Mouse (Mus musculus) macrophage (primary cell): ENCODE data around the gene Kif23. TPM values are rescaled to one million over a fixed set of nuclear protein-coding genes. Genes with fewer than 3 reads are reported as not detected.

ENCODE experiments used
- H3K27ac ChIP-seq: fragments of 350-480 bp; formaldehyde crosslinking; 2 replicates; pipeline ENCODE4 v1.9.0; 2021
- H3K36me3 ChIP-seq: fragments of 350-480 bp; formaldehyde crosslinking; 2 replicates; pipeline ENCODE4 v1.9.0; 2021; ENCODE audit errors: inconsistent target
- H3K4me3 ChIP-seq: fragments of 350-480 bp; formaldehyde crosslinking; 2 replicates; pipeline ENCODE4 v1.9.0; 2021; ENCODE audit errors: inconsistent target
- H3K79me2 ChIP-seq: fragments of 350-480 bp; formaldehyde crosslinking; 2 replicates; pipeline ENCODE4 v1.9.0; 2021; ENCODE audit errors: inconsistent target
- WGBS: methylation state at CpG from one replicate; pipeline ENCODE4 v1.1.7; 2026; ENCODE audit warnings: inconsistent platforms; ENCODE audit not compliant: missing documents; 5-methylcytosine and 5-hydroxymethylcytosine counted together
- polyA plus RNA-seq: library from polyadenylated mRNA; stranded (reverse); fragments of 250-400 nt; gene quantifications from 3 replicates; pipeline ENCODE4 v1.2.4, GENCODE M21; 2018; ENCODE audit warnings: inconsistent platforms

The Kif23 gene
- polyA plus RNA-seq, 1 experiment from 2014 or later = 75.1 TPM

DNA sequence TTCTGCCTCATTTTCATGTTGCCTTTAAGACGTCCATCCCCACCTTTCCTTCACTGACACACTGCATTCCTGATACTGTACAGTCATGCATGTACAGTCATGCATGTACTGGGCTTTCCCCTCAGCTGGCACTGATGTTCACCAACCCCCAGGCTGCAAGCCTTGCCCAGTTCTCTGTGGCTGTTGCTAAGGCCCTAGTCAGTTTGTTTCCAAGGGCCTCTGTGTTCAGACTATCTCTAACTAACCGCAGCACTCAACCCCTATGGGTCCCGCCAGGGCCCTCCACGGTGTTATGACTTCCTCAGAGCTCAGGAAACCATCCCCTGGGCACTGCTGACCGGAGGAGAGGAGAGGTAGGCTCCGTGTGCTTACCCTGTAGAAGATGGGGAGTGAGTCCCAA, 16.8 kb upstream of the Kif23 start:
- Histone ChIP-seq H3K4me3 (no peak overlapping the region), H3K79me2 (no peaks in the 10 kb centered on the region), H3K27ac (no peak overlapping the region), H3K36me3 (no peaks in the 10 kb centered on the region)
- 44% methylated on average over 6 of the region's 6 CpGs for WGBS

GRCm38 (mm10) chr9:61961181-61961580, 14.6 kb upstream of the Kif23 start:
- H3K4me3 ChIP-seq = no peak overlapping the region
- H3K36me3 ChIP-seq = no peaks in the 10 kb centered on the region
- H3K79me2 ChIP-seq = no peaks in the 10 kb centered on the region
- WGBS = 92% methylated on average over 4 of the region's 4 CpGs
- peak overlapping the region; percentile 49 for H3K27ac ChIP-seq

DNA sequence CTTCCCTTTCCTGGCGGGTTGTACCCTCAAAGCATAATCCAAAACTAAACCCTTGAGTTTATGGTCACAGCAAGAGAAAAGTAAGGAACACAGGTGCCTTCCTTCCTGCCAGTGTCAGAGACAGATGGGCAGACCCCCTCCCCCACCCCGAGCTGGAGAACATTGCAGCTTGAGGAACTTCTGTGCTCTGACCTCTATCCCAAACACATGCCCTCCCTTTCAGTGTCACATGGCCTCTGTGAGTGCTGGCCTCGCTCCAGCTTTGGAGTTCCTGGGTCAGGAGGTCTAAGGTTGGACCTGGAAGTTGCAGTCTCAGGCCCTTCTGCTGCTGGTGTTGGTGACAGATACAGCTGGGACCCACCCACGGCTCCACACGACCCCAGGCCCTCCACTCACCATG, 14.2 kb upstream of the Kif23 start:
- Histone ChIP-seq H3K4me3 (no peak overlapping the region), H3K27ac (peak overlapping the region; percentile 49), H3K79me2 (no peaks in the 10 kb centered on the region), H3K36me3 (no peaks in the 10 kb centered on the region)
- 24% methylated on average over 5 of the region's 5 CpGs for WGBS

- Histone ChIP-seq H3K79me2 (no peaks in the 10 kb centered on the region), H3K4me3 (no peak overlapping the region), H3K36me3 (no peaks in the 10 kb centered on the region), H3K27ac (peak overlapping the region; percentile 49)
- WGBS = 69% methylated on average over 1 of the region's 1 CpGs
Observed at GRCm38 (mm10) chr9:61959921-61960569, 13.5 kb upstream of the Kif23 start.

DNA sequence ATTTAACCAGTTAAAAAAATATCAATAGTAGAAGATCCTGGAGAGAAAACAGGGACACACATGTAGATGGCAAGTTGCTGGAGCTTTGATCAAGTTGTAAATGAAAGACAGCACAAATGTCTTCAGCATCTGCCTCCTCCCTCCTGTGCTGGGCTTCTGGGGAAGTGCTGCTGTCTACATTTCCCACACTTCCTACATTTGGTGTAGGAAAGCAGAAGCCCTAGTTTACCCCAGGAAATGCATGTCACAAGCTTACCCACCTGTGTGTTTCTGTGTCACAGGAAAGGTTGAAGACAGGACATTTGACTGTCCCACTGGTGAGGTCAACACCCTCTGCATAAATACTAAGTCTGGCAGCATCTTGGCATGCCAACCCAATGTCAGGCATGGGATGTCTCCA, 8.1 kb upstream of the Kif23 start:
- Histone ChIP-seq H3K4me3 (no peak overlapping the region), H3K36me3 (no peaks in the 10 kb centered on the region), H3K79me2 (no peaks in the 10 kb centered on the region), H3K27ac (no peak overlapping the region)

DNA sequence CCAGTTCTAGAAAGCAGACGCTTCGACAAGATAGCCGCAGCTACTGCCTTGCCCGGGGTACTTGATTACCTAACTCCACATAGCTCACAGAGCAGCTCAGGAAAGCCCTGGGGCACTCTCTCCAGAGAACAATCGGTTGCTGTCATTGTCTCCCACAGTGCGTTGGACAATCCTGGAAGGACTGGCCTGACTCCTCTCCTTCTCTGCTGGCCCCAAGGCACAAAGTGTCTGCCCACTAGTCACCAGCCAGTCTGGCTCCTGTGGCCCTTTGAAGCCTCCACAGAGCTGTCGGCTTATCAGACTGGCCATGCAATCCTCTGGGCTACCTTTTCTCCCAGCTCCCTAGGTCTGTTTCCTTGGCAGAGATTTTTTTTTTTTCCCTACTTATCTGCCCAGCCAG, 5.7 kb upstream of the Kif23 start:
- H3K79me2 ChIP-seq = no peaks in the 10 kb centered on the region
- WGBS = 90% methylated on average over 7 of the region's 7 CpGs
- no peak overlapping the region for H3K4me3 ChIP-seq
- H3K36me3 ChIP-seq = no peaks in the 10 kb centered on the region
- H3K27ac ChIP-seq = no peak overlapping the region

DNA sequence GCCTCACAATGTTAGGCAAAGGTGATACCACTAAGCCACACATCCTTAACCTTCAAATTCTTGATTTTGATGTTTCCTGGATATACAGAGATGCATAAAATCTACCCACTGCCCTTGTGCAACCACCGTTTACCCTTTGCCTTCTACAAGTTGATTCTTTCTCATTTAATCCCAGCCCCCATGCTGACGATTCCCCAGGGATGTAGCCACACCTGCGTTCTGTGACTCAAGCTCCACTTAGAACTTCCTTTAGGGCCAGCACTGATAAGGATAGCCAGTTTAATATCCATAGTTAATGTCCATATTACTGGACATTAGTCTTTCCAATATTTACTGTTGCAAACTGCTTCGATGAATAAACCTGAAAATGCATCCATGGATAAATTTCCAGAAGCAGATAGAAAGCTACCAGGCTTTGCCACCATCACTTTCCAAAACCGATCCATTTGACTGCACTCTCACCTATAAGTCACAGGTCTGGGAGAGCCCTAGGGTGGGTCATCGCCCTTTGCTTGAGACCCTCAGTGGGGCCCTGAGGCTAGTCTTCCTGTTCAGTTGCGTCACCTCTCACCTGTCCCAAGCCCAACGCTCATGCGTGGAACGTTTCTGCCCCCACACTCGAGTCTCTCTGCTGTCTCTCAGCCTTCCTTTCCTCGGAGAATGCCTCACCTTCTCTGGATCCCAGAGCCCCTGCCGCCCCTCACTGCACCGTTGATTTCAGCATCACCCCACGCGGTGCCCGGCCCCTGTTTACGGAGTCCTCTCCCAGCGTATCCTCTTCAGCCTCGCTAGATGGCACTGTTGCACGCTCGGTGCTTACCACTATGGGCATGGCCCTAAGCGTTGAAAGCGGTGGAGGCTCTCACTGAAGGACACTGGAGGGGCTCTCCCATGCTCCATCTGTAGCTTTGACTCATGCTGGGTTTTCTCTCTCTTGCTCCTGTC, 1.1 kb upstream of the Kif23 start:
- H3K79me2 ChIP-seq = peaks cover 29% of the 10 kb centered on the region
- H3K27ac ChIP-seq = peak overlapping the region; percentile 33; the same call in 1 of the 2 replicates
- WGBS = 2% methylated on average over 22 of the region's 24 CpGs

GRCm38 (mm10) chr9:61945973-61946611, 482 bp downstream of the Kif23 start:
- H3K27ac ChIP-seq = peak overlapping the region; percentile 63
- no peaks in the 10 kb centered on the region for H3K36me3 ChIP-seq
- 1% methylated on average over 35 of the region's 38 CpGs for WGBS
- H3K4me3 ChIP-seq = peak overlapping the region; percentile 57
- H3K79me2 ChIP-seq = peaks cover 45% of the 10 kb centered on the region

More for the DNA sequence above, 1.1 kb upstream of the Kif23 start:
- Histone ChIP-seq H3K4me3 (peak overlapping the region; percentile 23), H3K36me3 (no peaks in the 10 kb centered on the region)

DNA sequence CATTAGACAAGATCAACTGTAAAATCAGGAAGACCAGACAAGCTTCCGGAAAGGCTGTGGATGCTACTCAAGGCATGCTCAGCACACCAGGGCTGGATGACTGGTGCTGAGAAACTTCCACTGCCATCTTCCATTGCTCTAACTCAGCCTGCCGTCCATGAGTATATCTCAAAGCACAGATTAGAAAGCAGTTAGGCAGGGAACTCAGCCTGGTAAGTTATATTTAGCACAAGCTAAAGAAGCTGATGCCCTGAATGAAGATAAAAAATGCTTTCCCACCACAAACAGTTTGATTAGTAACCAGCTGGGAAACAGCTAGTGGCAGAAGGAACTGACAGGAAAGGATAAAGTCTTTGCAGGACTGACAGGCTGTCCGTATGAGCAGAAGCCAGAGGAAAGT, 5.5 kb downstream of the Kif23 start:
- peaks cover 74% of the 10 kb centered on the region for H3K79me2 ChIP-seq
- H3K4me3 ChIP-seq = no peak overlapping the region
- WGBS = 88% methylated on average over 3 of the region's 3 CpGs
- H3K27ac ChIP-seq = no peak overlapping the region
- H3K36me3 ChIP-seq = peaks cover 7% of the 10 kb centered on the region; the same call in 1 of the 2 replicates

DNA sequence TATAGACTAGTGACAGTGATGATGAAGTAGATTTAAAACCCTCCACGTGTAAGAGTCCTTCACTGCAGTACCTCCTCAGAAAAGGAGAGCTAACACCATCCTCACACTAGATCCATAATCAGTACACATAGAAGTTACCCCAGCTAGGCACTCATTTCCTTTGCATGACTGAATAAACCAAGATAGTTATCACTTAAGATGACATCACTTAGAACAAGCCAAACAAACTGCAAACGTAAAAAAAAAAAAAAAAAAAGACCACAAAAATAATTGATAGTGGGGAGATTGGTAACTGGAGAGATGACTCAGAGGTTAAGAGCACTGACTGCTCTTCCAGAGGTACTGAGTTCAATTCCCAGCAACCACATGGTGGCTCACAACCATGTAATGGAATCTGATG, 13.2 kb downstream of the Kif23 start:
- no peak overlapping the region for H3K4me3 ChIP-seq
- H3K27ac ChIP-seq = no peak overlapping the region
- H3K79me2 ChIP-seq = peaks cover 2% of the 10 kb centered on the region; the same call in 1 of the 2 replicates
- H3K36me3 ChIP-seq = peaks cover 15% of the 10 kb centered on the region; the same call in 1 of the 2 replicates
- WGBS = 62% methylated on average over 2 of the region's 2 CpGs

DNA sequence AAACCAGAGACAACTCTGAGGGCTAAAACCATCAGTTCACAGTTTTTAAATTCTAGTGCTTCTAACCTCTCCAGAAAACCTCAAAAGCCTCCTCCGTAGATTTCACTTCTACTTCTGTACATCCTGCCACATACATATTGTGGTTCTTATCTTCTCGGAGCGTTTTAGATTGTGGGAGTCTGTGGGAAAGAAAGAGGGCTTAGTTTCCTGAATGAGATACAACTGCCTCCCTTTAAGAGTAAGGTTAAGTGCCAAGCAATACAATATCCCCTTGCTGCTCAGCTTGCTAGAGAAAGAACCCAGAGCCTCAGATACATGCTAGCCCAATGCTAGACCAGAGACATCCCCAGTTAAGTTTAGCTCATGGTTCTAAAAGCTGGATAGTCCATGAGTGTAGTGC, 14.6 kb downstream of the Kif23 start:
- Histone ChIP-seq H3K27ac (no peak overlapping the region), H3K79me2 (no peaks in the 10 kb centered on the region), H3K36me3 (peaks cover 15% of the 10 kb centered on the region; the same call in 1 of the 2 replicates), H3K4me3 (no peak overlapping the region)
- WGBS = 17% methylated on average over 3 of the region's 3 CpGs

DNA sequence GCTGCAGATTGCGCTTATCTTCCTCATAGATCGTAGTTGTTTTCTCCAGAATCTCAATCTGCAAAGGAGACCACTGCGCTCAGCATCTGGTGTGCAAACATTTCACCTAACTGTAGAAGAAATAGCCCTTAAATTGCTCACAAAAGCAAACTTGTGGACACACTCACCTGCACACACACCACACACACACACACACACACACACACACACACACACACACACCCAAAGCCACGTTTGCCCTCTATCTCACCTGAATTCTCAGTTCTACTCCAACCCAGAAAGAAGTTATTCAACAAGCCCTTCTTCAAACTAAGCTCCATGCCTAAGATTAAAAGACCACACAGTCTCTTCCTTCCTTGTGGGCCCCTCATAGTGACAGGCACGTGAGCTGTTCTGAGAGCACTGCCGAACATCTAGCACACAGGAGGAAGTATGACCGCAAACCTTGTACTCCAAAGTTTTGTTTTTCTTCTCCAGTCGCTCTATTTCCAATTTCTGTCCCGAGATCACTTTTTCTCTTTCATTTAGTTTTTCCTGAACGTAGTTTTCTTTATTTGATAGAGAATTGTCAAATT, 21.4 kb downstream of the Kif23 start:
- H3K27ac ChIP-seq = no peak overlapping the region
- no peaks in the 10 kb centered on the region for H3K79me2 ChIP-seq
- no peak overlapping the region for H3K4me3 ChIP-seq
- H3K36me3 ChIP-seq = no peaks in the 10 kb centered on the region; the same call in 1 of the 2 replicates
- WGBS = 32% methylated on average over 10 of the region's 10 CpGs

GRCm38 (mm10) chr9:61920331-61920730, 26.2 kb downstream of the Kif23 start:
- no peaks in the 10 kb centered on the region for H3K79me2 ChIP-seq
- no peak overlapping the region for H3K4me3 ChIP-seq
- H3K36me3 ChIP-seq = peaks cover 4% of the 10 kb centered on the region; the same call in 1 of the 2 replicates
- H3K27ac ChIP-seq = no peak overlapping the region
- 98% methylated on average over 6 of the region's 6 CpGs for WGBS

GRCm38 (mm10) chr9:61919464-61919863, 27.1 kb downstream of the Kif23 start:
- H3K27ac ChIP-seq = no peak overlapping the region
- H3K4me3 ChIP-seq = no peak overlapping the region
- whole genome bisulfite sequencing = 67% methylated on average over 5 of the region's 5 CpGs
- no peaks in the 10 kb centered on the region for H3K79me2 ChIP-seq
- H3K36me3 ChIP-seq = peaks cover 4% of the 10 kb centered on the region; the same call in 1 of the 2 replicates
